Mouse (Mus musculus) lung, embryonic 15.5 days (tissue): ENCODE data around the gene Snn. TPM values are rescaled to one million over a fixed set of nuclear protein-coding genes. Genes with fewer than 3 reads are reported as not detected.

Experiments
- ATAC-seq: fragments of 200-750 bp; cut with Nextera tagmentation; 2 replicates; pipeline ENCODE4 v1.8.0; 2017; ENCODE audit warnings: moderate number of reproducible peaks, borderline replicate concordance; ENCODE audit not compliant: low FRiP score, low TSS enrichment; ENCODE audit errors: extremely low read depth
- H3K27ac ChIP-seq: fragments of 300-500 bp; sonication (generic); 2 replicates; pipeline ENCODE4 v1.5.1; 2015; ENCODE audit warnings: moderate library complexity, mild to moderate bottlenecking, inconsistent platforms
- H3K27me3 ChIP-seq: fragments of 300-500 bp; sonication (generic); 2 replicates; pipeline ENCODE4 v1.6.1; 2015; ENCODE audit warnings: inconsistent platforms
- H3K36me3 ChIP-seq: fragments of 300-500 bp; sonication (generic); 2 replicates; pipeline ENCODE4 v1.6.1; 2015; ENCODE audit warnings: inconsistent platforms
- H3K4me1 ChIP-seq: fragments of 300-500 bp; sonication (generic); 2 replicates; pipeline ENCODE4 v1.6.1; 2015; ENCODE audit warnings: inconsistent platforms
- H3K4me2 ChIP-seq: fragments of 300-500 bp; sonication (generic); 2 replicates; pipeline ENCODE4 v1.6.1; 2015; ENCODE audit warnings: inconsistent platforms, mild to moderate bottlenecking, moderate library complexity
- H3K4me3 ChIP-seq: fragments of 300-500 bp; sonication (generic); 2 replicates; pipeline ENCODE4 v1.5.1; 2015; ENCODE audit warnings: mild to moderate bottlenecking, inconsistent platforms
- H3K9ac ChIP-seq: fragments of 300-500 bp; sonication (generic); 2 replicates; pipeline ENCODE4 v1.6.1; 2015; ENCODE audit warnings: inconsistent platforms
- H3K9me3 ChIP-seq: fragments of 300-500 bp; sonication (generic); 2 replicates; pipeline ENCODE4 v1.6.1; 2016; ENCODE audit warnings: inconsistent platforms
- WGBS: fragments of 180-500 bp; shearing (Covaris S2); methylation state at CpG from one replicate; pipeline ENCODE4 v1.1.7; 2015; 5-methylcytosine and 5-hydroxymethylcytosine counted together
- polyA plus RNA-seq: library from polyadenylated mRNA; unstranded; fragments of >200 nt; fragmentation: Nextera tagmentation; extraction: Ambion mirVana; gene quantifications from 2 replicates; pipeline ENCODE4 v1.2.1, GENCODE M21; 2015

Gene Snn
- polyA plus RNA-seq, 1 experiment from 2014 or later: 47.6 TPM

- Histone ChIP-seq H3K9me3 (no peaks in the 10 kb centered on the region), H3K27me3 (no peaks in the 10 kb centered on the region), H3K4me1 (peaks cover 14% of the 10 kb centered on the region), H3K4me3 (no peak overlapping the region), H3K27ac (no peak overlapping the region), H3K36me3 (no peaks in the 10 kb centered on the region), H3K4me2 (no peak overlapping the region), H3K9ac (no peak overlapping the region)
- no peak for ATAC-seq
- WGBS: 90% methylated on average over 11 of the region's 11 CpGs
These were observed 9.6 kb upstream of the Snn start for GRCm38 (mm10) chr16:11051134-11051533.

GRCm38 (mm10) chr16:11054409-11054808 lies 6.3 kb upstream of the Snn start:
- Histone ChIP-seq H3K4me1 (no peaks in the 10 kb centered on the region), H3K27me3 (no peaks in the 10 kb centered on the region), H3K4me2 (no peak overlapping the region), H3K27ac (no peak overlapping the region), H3K36me3 (no peaks in the 10 kb centered on the region), H3K9me3 (no peaks in the 10 kb centered on the region), H3K9ac (no peak overlapping the region), H3K4me3 (no peak overlapping the region)
- ATAC-seq: no peak
- 52% methylated on average over 6 of the region's 6 CpGs for WGBS

- Histone ChIP-seq H3K9ac (no peak overlapping the region; the same call in 1 of the 2 replicates), H3K27ac (no peak overlapping the region), H3K9me3 (no peaks in the 10 kb centered on the region), H3K4me1 (no peaks in the 10 kb centered on the region), H3K36me3 (no peaks in the 10 kb centered on the region), H3K27me3 (no peaks in the 10 kb centered on the region), H3K4me3 (no peak overlapping the region), H3K4me2 (no peak overlapping the region)
- 0 out of 2 replicates have a peak, but pooled peaks have one; percentile 9 for ATAC-seq
- WGBS: 64% methylated on average over 6 of the region's 6 CpGs
These were observed 5.9 kb upstream of the Snn start for GRCm38 (mm10) chr16:11054871-11055270.

GRCm38 (mm10) chr16:11055916-11056315 lies 4.8 kb upstream of the Snn start:
- Histone ChIP-seq H3K4me2 (no peak overlapping the region), H3K9me3 (no peaks in the 10 kb centered on the region), H3K27me3 (no peaks in the 10 kb centered on the region), H3K9ac (no peak overlapping the region), H3K27ac (no peak overlapping the region), H3K4me3 (no peak overlapping the region), H3K4me1 (no peaks in the 10 kb centered on the region), H3K36me3 (no peaks in the 10 kb centered on the region)
- no peak for ATAC-seq
- 76% methylated on average over 5 of the region's 5 CpGs for WGBS

GRCm38 (mm10) chr16:11062794-11063721 lies 2.3 kb downstream of the Snn start:
- Histone ChIP-seq H3K9me3 (no peaks in the 10 kb centered on the region), H3K36me3 (no peaks in the 10 kb centered on the region), H3K4me3 (no peak overlapping the region), H3K9ac (peak overlapping the region; percentile 3; the same call in 1 of the 2 replicates), H3K4me2 (peak overlapping the region; percentile 22; the same call in 1 of the 2 replicates), H3K27me3 (no peaks in the 10 kb centered on the region), H3K27ac (peak overlapping the region; percentile 81), H3K4me1 (peaks cover 35% of the 10 kb centered on the region)
- ATAC-seq: peak; percentile 68
- WGBS: 28% methylated on average over 13 of the region's 13 CpGs

GRCm38 (mm10) chr16:11064341-11064740 lies 3.6 kb downstream of the Snn start:
- H3K27ac ChIP-seq: no peak overlapping the region
- no peak overlapping the region for H3K9ac ChIP-seq
- H3K36me3 ChIP-seq: no peaks in the 10 kb centered on the region
- H3K4me1 ChIP-seq: peaks cover 48% of the 10 kb centered on the region
- H3K9me3 ChIP-seq: no peaks in the 10 kb centered on the region
- ATAC-seq: no peak
- H3K27me3 ChIP-seq: no peaks in the 10 kb centered on the region
- WGBS: 85% methylated on average over 4 of the region's 4 CpGs
- H3K4me3 ChIP-seq: no peak overlapping the region
- no peak overlapping the region for H3K4me2 ChIP-seq

GRCm38 (mm10) chr16:11064742-11065141 lies 4.0 kb downstream of the Snn start:
- Histone ChIP-seq H3K4me1 (peaks cover 52% of the 10 kb centered on the region), H3K9me3 (no peaks in the 10 kb centered on the region), H3K36me3 (no peaks in the 10 kb centered on the region), H3K4me3 (no peak overlapping the region), H3K9ac (no peak overlapping the region), H3K4me2 (no peak overlapping the region), H3K27ac (peak overlapping the region; percentile 20; the same call in 1 of the 2 replicates), H3K27me3 (no peaks in the 10 kb centered on the region)
- no peak for ATAC-seq
- 82% methylated on average over 6 of the region's 6 CpGs for WGBS

GRCm38 (mm10) chr16:11065431-11065830 lies 4.7 kb downstream of the Snn start:
- peaks cover 59% of the 10 kb centered on the region for H3K4me1 ChIP-seq
- no peaks in the 10 kb centered on the region for H3K27me3 ChIP-seq
- H3K4me2 ChIP-seq: peak overlapping the region; percentile 56
- 49% methylated on average over 5 of the region's 5 CpGs for WGBS
- H3K4me3 ChIP-seq: peak overlapping the region; percentile 81
- H3K36me3 ChIP-seq: no peaks in the 10 kb centered on the region
- no peak for ATAC-seq
- H3K9me3 ChIP-seq: no peaks in the 10 kb centered on the region
- H3K9ac ChIP-seq: peak overlapping the region; percentile 49
- peak overlapping the region; percentile 31; the same call in 1 of the 2 replicates for H3K27ac ChIP-seq

GRCm38 (mm10) chr16:11066029-11066832 lies 5.5 kb downstream of the Snn start, which contains the start of gene Litaf:
TSS of gene Litaf (minus strand) at chr16:11066157.
- H3K27ac ChIP-seq: peak within 1 kb of the TSS; percentile 94
- peak; percentile 98 for ATAC-seq
- peaks cover 63% of the 10 kb centered on the region for H3K4me1 ChIP-seq

GRCm38 (mm10) chr16:11066833-11067191 lies 6.1 kb downstream of the Snn start:
- peak; percentile 26; the same call in 1 of the 2 replicates for ATAC-seq
- peaks cover 63% of the 10 kb centered on the region for H3K4me1 ChIP-seq
- 0 out of 2 replicates have a peak, but pooled peaks cover 3% of the 10 kb centered on the region for H3K36me3 ChIP-seq
- H3K4me3 ChIP-seq: peak overlapping the region; percentile 81
- 2% methylated on average over 22 of the region's 22 CpGs for WGBS
- no peaks in the 10 kb centered on the region for H3K9me3 ChIP-seq
- H3K27ac ChIP-seq: peak overlapping the region; percentile 94
- peak overlapping the region; percentile 69 for H3K4me2 ChIP-seq
- H3K9ac ChIP-seq: peak overlapping the region; percentile 88
- no peaks in the 10 kb centered on the region for H3K27me3 ChIP-seq

More at GRCm38 (mm10) chr16:11066029-11066832, 5.5 kb downstream of the Snn start, which contains the start of gene Litaf:
- Histone ChIP-seq H3K9me3 (no peaks in the 10 kb centered on the region), H3K36me3 (0 out of 2 replicates have a peak, but pooled peaks cover 3% of the 10 kb centered on the region), H3K4me2 (peak within 1 kb of the TSS; percentile 69), H3K4me3 (peak within 1 kb of the TSS; percentile 81), H3K27me3 (no peaks in the 10 kb centered on the region), H3K9ac (peak within 1 kb of the TSS; percentile 88)
- 0% methylated on average over 68 of the region's 78 CpGs for WGBS

GRCm38 (mm10) chr16:11068666-11069065 lies 7.9 kb downstream of the Snn start:
- H3K4me1 ChIP-seq: peaks cover 50% of the 10 kb centered on the region
- H3K9me3 ChIP-seq: no peaks in the 10 kb centered on the region
- no peak overlapping the region for H3K9ac ChIP-seq
- peak overlapping the region; percentile 69; the same call in 1 of the 2 replicates for H3K4me2 ChIP-seq
- peak overlapping the region; percentile 39; the same call in 1 of the 2 replicates for H3K27ac ChIP-seq
- peaks cover 18% of the 10 kb centered on the region for H3K36me3 ChIP-seq
- WGBS: 82% methylated on average over 3 of the region's 3 CpGs
- H3K27me3 ChIP-seq: no peaks in the 10 kb centered on the region
- H3K4me3 ChIP-seq: no peak overlapping the region
- no peak for ATAC-seq
